Mouse (Mus musculus): ENCODE data around the gene Zfp683.

The Zfp683 gene

GRCm38 (mm10) chr4:134051912-134052311 is 1.7 kb upstream of the Zfp683 start:
- in situ Hi-C loops (cut with MboI, MseI) = no loop called here

- in situ Hi-C loops (cut with MboI, MseI) = no loop called here
These were observed 1.1 kb upstream of the Zfp683 start for GRCm38 (mm10) chr4:134052560-134052959.

- in situ Hi-C loops (cut with MboI, MseI) = no loop called here
These were observed 4.6 kb downstream of the Zfp683 start for GRCm38 (mm10) chr4:134058166-134058715.

GRCm38 (mm10) chr4:134058908-134059307 is 5.3 kb downstream of the Zfp683 start:
- in situ Hi-C loops (cut with MboI, MseI) = no loop called here

- in situ Hi-C loops (cut with MboI, MseI) = no loop called here
These were observed 6.7 kb downstream of the Zfp683 start, which contains the start of gene Crybg2 for GRCm38 (mm10) chr4:134060135-134060865. Gene Crybg2, plus strand, starts transcription at chr4:134060815.

GRCm38 (mm10) chr4:134061166-134061830 is 7.7 kb downstream of the Zfp683 start:
- in situ Hi-C loops (cut with MboI, MseI) = no loop called here

- in situ Hi-C loops (cut with MboI, MseI) = no loop called here
These were observed 8.4 kb downstream of the Zfp683 start for GRCm38 (mm10) chr4:134061944-134062446.

GRCm38 (mm10) chr4:134062561-134062960 is 8.9 kb downstream of the Zfp683 start:
- in situ Hi-C loops (cut with MboI, MseI) = no loop called here

GRCm38 (mm10) chr4:134065431-134066004 is 11.9 kb downstream of the Zfp683 start:
- in situ Hi-C loops (cut with MboI, MseI) = no loop called here

GRCm38 (mm10) chr4:134067383-134067782 is 13.7 kb downstream of the Zfp683 start:
- in situ Hi-C loops (cut with MboI, MseI) = no loop called here

GRCm38 (mm10) chr4:134067833-134068544 is 14.4 kb downstream of the Zfp683 start:
- in situ Hi-C loops (cut with MboI, MseI) = no loop called here

GRCm38 (mm10) chr4:134068793-134069580 is 15.3 kb downstream of the Zfp683 start:
- in situ Hi-C loops (cut with MboI, MseI) = no loop called here

GRCm38 (mm10) chr4:134078694-134079093 is 25.1 kb downstream of the Zfp683 start:
- in situ Hi-C loops (cut with MboI, MseI) = loop anchor here (10.0 kb wide), 1 partner anchor 1584 kb away; no protein-coding TSS in a partner anchor

- in situ Hi-C loops (cut with MboI, MseI) = no loop called here
These were observed 27.0 kb downstream of the Zfp683 start for GRCm38 (mm10) chr4:134080674-134081073.

GRCm38 (mm10) chr4:134081730-134082386 is 28.2 kb downstream of the Zfp683 start:
- in situ Hi-C loops (cut with MboI, MseI) = no loop called here

GRCm38 (mm10) chr4:134082460-134082859 is 28.8 kb downstream of the Zfp683 start:
- in situ Hi-C loops (cut with MboI, MseI) = no loop called here

GRCm38 (mm10) chr4:134084999-134085398 is 31.4 kb downstream of the Zfp683 start:
- in situ Hi-C loops (cut with MboI, MseI) = no loop called here

GRCm38 (mm10) chr4:134087412-134087811 is 33.8 kb downstream of the Zfp683 start:
- in situ Hi-C loops (cut with MboI, MseI) = no loop called here

- in situ Hi-C loops (cut with MboI, MseI) = no loop called here
These were observed 35.4 kb downstream of the Zfp683 start for GRCm38 (mm10) chr4:134089029-134089428.
